Mouse (Mus musculus) 3134 (cell line): ENCODE results near the gene Vasp.

Experiments
- DNase-seq: peaks from one replicate; pipeline ENCODE4 v3.0.0-alpha.2; 2011; ENCODE audit warnings: low spot score; ENCODE audit not compliant: insufficient read length; ENCODE audit errors: extremely low read depth

The Vasp gene

DNA sequence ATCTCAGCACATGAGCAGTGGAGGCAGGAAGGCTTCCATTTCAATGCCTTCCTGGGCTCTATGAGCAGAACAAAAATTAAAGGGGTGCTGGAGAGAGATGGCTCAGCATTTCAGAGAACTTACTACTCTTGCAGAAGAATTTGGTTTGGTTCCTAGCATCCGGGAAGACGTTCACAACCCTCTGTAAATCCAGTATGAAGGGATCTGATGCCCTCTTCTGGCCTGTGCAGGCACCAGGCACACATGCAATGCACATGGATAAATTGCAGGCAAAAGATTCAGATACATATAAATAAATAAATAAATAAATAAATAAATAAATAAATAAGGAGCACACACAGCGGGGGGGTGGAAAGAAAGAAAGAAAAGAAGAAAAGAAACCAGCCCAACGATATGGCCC, 4.6 kb upstream of the Vasp start:
- DNase-seq = no peak

DNA sequence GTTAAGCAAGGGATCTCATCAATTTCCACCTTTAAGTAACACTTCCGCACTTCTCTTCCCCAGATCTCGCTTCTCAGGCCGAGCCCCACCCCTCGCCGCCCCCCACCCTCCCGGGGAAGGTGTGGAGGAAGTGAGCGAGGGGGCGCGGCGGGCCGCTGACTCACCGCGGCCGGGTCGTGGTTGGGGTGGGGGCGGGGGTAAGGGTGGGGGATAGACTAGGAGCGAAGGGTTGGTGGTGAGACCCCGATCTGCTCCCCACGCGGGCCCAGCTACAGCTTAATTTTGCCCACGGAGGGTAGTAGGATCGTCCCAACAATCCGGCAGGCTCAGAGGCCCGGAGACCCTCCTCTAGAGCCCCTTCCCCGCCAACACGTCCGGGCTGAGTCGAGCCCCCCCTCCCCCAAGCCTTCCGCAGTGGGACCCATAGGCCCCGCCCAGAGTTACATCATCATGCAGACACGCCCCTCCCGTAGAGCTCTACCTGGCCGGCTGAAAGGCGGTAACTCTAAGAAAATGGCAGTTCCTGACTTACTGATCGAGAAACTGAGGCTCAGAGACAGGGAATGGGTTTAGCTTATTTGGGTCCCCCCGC, 652 bp upstream of the Vasp start:
- DNase-seq = peak; percentile 70

DNA sequence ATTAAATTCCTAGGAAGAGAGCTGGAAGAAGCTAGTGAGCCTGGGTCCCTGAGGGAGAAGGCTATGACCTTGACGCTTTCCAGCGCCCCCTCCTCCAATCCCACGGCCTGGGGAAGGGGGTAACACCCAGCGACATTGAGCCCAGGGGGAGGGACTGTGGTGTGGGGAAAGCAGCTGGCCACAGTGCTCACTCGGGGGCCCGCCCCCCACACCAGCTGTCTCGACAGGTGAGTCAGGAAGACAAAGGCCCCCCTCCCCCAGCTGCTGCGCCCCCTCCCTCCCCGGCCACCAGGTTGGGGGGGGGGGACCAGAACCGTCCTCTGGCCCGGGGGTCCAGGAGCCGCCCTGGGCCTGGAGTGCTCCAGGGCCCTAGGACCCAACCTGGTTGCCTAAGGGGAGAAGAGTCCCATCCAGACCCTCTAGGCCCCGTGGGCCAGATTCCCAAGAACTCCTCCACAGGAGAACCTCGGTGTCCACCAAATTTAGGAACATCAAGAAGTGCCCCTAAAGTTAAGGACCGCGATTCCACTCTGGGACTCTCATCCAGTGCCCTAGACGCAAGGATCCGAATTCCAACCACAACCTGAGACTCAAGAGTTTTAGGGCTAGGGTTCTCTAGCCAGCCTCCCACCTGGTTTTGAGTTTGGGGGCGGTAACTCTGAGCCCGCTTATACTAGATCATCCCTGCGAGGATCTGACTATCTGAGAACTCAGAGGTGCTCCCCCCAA, 944 bp downstream of the Vasp start:
- DNase-seq = peak; percentile 27

DNA sequence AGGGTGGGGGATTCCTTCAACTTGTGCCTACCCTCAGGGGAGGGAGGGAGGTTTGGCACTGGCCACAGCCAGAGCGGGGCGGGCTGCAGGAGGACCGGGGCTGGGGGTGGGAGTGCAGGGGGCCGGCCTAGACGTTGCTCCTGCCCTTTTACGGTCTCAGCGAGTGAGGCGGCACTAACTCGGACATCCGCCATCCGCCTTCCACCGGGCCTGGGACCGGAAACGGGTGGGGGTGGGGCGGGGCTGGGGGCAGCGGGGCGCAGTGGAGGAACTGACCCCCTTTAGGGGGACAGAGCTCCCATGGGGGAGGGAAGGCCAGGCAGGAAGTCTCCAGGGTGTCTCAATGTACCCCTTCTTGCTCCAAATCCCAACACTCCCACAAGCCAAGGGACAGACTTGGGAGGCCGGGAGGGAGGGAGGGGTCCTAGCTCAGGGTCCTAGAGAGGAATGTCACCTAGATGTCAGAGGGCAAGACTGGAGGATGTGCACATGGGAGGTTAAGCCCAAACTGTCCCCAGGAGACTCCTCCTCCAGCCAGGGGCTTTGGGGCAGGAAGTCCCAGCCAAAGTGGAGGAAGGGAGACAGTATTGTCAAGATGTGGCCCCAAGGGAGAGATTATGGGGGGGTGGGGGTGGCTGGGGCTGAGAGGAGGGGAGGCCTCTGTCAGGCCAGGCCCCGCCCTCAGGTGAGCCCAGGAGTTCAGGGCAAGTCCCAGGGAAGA, 1.7 kb downstream of the Vasp start:
- DNase-seq = peak; percentile 66

DNA sequence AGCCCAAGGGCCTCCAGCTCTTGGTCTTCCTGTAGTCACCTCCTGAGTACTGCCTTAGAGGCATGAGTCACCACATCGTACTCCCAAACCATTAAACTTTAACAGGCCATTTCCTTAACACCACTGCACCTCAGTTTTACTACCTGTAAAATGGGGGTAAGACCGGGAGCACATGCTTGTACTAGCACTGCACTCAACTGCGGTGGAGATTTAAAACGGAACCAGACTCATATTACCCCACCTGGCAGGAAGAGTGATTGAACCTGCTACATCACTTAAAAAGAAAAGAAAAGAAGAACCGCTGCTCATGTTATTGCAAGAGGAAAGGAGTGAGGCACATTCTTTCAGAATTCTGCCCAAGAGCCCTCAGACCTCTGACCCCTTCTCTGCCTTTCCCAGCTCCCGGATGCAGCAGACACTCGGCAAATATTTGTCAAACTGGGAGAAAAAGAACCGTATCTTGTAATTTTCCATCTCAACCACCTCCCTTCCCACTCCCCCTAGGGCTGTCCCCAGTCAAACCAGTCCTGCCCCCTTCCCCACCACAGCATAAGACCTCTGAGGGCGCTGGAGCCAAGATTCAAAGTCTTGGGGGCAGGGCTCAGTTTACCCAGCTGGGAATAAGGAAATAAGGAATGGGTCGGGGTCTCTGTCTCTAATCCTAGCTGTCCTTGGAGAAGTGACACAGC, 2.5 kb downstream of the Vasp start:
- no peak for DNase-seq

DNA sequence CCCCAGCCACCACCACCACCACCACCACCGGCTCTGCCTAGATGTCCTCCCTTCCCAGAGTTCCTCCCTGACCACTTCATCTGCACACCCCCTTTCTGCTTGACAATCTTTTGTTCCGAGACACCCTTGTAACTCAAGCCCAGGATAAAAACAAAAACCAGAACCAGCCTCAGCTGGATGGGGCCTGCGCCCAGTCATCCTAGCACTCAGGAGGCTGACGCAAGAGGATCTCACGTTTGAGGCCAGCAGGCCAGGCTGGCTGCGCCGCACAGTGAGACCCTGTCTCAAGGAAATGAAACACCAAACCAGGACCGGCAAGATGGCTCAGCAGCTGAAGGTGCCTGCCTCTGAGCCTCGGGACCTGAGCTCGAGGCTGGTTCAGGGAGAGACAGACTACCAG, 4.6 kb downstream of the Vasp start:
- DNase-seq = peak; percentile 51

DNA sequence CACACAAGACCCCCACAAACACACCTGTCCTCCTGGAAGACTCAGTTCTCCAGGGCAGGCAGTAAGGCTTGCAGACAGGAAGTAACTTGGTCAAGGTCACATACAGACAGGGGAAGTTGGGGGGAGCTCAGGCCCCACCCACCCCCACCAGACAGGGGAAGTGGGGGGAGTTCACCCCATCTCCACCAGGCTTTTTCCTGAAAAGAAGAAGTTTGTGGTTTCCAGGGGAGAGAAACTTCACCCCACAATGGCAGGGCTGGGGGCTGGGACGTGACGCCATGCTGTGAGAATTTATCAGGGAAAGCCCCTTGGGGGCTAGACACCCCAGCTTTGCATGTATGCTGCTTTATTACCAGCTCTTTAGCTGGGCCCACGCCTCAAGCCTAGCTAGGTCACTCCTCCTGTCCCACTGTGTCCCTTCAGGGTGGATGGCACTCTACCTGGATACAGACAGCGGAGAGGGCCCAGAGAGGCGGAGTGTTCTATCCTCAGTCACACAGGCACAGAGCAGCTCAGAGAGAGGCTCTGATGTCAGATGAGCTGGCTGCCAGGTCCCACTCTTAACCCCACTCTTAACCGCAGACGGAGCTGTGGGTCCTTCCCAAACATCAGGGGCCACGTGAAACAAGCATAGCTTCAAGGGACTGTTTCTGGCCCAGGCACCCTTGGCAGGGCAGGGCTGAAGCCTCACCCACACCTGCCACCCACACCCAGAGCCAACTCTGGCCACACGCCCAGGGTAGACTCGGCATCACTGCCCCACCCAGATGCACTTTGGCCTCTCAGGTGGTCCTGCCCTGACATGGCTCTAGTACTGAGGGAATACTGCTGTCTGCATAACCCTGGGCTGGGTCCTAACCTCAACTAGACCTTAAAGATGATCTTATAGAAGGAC, 5.4 kb downstream of the Vasp start:
- DNase-seq = peak; percentile 59

DNA sequence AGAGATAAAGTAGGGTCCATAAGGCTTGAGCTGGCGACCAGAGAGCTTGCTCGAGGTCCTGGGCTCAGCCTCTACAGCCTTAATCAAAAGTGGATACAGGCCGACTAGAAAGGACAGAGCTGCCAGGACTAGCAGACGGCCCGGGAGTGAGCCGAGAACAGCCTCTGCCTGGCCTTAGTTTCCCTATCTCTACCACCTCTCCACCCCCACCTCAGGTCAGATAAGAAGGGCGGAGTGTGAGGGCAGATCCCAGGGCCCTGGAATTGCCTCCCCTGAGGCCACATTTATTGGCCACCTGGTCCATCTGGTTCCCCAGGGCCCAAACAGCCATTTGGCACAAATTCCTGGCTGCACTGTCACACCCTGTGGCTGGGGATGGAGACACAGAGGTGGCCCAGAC, 6.5 kb downstream of the Vasp start:
- DNase-seq = peak; percentile 73

DNA sequence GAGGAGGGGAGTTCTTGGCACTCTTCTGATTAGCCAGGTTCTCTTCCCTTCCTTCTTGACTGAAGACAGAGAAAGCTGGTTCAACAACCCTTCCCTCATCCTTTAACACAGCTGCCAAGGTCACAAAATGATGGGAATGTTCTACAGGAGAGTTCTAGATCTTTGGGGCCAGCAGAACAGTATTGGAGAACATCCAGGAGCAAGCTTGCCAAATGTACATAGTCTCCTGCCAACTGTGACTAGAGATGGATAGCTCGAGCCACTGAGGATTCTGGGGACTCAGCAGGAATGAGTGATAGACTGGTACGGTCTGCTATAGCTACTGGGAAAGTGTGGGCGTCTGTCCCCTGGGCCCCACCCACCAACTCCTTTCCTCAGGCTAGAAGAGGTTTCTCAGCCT, 13.3 kb downstream of the Vasp start:
- no peak for DNase-seq

DNA sequence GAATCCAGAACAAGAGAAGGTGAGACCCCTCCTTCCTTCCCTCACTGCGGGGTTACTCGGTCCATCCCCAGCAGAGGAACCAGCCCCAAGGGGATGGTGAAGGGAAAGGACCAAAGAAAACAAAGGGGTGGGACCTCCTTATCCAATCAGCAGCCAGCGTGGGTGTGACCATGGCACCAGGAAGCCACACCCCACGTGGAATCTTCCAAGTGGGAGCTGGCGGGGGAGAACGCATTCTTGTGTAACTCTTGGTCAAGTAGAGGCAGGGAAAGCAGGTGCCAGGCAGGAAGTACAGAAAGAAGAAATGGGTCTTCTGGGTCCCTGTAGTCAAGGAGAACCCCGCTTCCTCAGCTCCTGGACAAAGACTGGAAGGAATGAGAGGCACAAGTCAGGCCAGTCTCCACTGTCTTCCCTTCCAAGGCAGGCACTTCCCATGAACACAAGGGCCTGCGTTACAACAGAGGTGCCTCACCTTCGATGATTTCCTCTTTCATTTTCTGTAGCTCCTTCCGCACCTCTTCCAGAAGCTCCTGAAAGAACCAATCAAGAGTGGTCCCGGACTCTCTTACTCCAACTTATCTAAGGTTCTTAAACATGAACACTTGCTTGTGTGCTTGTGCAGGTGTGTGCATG, 14.1 kb downstream of the Vasp start:
- DNase-seq = peak; percentile 47

DNA sequence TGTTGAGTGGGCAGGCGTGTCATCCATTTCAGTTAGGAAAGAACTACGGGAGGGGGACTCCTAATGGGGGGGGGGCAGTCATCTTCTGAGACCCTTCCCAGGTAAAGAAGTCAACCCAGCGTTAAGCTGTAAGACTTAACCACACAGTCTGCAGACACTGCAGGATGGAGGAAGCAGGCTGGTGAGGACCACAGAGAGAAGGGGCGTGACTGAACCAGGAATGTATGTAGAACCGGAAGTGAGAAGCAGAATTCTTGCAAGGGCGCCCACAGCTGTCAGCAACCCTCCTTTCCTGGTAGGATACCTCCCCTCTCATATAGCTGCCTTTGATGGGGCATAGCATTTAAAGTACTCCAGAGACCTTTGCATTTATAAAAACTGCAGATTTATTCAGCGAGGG, 15.1 kb downstream of the Vasp start:
- no peak for DNase-seq

DNA sequence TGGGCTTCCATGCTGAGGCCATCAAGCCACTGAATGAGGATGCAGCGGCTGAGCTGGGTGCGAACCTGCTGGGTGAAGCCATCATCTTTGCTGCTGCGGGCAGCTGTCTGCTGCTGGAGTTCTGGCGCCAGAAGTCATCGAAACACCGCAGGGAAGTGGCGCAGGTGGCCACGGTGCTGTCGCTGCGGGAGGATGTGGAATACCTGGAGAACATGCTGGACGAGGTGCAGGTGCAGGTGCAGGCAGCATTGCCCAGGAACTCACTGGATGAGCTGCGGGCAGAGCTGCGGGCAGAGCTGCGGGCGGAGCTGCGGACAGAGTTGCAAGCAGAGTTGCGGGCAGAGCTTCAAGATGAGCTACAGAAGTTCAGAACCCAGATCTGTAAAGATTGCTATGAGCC, 16.2 kb downstream of the Vasp start:
- DNase-seq = no peak

DNA sequence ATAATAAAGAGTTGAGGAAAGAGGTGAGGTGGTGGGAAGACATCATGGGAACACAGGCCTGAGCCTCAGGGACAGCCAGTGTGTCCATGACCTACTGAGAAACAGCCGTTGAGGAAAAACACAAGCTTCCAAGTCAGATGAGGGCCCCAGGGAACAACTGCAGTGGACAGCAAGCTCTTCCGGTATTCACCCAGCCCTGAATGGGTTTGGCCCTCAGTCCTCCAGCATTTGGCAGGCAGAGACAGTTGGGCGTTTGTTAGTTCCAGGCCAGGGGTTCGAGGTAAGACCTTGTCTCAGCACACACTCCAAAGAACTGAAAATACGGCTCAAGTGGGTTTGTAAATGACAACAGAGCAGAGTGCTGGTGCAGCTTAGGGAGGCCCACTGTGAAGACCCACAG, 18.2 kb downstream of the Vasp start:
- no peak for DNase-seq

DNA sequence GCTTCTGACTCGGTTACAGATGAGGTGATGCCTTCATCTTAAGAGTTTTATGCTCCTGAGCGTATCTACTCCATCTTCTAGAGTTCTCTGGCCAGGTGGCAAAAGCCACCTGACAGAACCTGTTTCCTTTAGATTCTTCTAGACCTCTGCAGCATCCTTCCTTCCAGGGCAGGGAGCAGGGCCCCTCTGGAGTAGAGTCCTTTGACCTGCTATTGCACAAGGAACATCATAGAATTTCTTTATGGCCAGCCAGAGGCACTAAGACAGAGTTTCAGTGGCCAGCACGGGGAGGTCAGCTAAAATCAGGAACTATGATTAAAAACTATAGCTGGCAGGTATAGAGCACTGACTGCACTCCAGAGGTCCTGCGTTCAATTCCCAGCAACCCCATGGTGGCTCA, 19.5 kb downstream of the Vasp start:
- no peak for DNase-seq

DNA sequence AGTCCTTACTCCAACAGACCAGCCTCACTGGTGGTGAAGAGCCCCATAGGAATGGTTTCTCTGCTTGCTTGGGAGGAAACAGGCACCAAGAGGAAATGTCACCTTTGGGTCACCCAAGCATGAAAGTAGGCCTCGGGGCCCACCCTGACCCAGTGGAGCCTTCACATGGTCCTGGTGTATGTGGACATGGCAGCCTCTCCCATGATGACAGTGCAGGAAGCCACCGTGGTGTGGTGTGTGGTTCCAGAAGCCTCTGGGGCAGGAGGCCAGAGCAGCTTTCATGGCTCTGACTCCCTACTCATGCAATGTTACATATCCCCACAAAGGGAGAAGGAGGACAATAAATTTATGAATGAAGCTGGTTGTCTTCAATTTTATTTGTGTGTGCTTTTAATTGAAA, 24.1 kb downstream of the Vasp start:
- no peak for DNase-seq

DNA sequence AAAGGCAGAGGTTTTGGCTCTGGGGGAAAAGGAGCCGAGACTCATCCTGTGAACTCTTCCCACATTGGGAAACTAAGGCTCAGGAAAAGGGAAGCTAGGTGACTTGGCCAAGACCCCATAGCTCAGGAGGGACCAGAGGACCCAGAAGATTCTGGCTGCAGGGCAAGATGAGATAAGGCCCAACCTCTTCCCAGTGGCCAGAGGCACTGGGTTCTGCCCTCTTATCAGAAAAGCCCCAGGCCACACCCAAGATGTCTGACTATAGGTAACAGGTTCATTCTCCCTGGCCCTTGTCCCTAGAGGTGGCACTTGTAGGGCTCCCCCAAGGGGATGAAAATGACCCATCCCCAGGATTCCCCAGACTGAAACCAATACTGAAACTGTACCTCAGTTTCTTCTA, 24.8 kb downstream of the Vasp start:
- DNase-seq = no peak

DNA sequence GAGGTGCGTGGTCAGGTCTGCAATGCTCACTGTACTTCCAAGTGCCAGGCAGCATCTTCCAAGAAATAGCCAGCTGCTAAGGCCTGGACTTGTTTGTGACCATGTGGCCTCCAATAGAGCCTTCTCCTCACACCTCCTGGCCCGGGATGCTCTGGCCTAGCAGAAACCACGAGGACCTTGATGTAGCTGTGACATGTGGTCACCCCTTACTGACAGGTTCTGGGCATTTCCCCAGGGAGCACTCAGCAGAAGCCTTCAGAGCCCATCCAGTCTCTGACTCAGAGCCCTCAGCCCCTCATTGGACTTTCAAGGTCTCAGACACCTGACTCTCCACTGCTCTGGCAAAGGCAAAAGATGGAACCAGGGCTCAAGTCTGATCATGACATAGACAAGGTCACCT, 26.5 kb downstream of the Vasp start:
- DNase-seq = no peak

DNA sequence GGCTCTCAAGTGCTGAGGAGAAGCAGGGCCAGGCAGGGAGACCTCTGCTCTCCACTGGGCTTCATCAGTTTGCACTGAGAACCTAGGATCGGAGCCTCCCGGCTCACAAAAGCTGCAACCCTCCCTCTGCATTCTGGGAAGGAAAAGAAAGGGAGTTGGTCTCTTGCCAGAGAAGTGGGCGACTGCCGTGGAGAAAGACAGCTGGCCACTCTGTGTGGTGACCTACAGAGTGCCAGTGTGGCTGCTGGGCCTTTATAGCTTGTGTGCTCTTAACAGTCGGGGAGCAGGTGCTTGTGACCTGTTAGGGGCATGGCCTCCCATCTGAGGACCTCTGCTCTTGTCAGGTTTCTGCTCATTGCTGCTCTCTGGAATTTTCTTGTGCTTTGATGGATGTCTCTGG, 27.8 kb downstream of the Vasp start:
- no peak for DNase-seq

DNA sequence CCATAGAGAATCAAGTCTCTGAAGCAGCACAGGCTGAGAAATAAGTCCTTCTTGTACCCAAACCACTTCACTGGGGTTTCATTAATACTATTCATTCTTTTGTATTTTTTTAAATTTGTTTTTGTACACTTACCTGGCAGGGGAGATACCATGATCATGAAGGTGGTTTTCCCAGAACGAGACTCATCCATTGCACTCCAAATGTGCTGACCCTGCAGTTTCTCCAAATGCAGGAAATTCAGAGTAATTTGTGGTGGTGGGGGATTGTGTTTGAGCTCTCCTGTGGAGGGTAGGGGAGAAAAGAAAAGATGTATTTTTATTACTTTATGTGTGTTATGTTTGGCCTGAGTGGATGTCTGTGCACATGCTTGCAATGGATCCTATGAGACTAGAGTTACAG, 29.6 kb downstream of the Vasp start:
- no peak for DNase-seq

DNA sequence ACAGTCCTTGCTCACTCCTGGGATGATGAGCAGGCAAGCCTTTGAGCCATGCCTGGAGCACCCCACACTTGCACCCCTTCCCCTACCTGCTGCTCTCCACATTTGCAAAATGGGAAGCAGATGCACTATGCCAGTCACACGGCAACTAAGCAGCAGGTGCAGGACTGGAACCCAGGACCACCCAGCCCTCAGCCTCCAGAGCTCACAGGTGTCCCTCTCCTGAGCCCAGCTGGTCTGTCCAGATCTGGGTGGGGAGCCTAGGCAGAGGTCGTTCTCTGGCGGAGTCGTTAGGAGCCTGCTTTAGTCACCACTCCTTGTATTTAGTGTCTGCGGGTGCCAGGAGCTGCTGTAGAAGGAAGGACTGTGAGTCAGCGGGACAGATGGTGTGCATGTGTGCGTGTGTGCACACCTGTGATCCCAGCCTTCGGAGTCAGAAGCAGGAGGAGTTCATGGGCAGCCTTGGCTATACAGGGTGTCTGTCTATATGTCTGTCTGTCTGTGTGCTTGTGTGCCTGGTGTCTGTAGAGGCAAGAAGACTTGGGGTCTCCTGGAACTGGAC, 30.6 kb downstream of the Vasp start:
- DNase-seq = peak; percentile 55
